Mouse (Mus musculus): Measurements from ENCODE around the gene Ptk6. TPM values are rescaled to one million over a fixed set of nuclear protein-coding genes. Genes with fewer than 3 reads are reported as not detected.

The Ptk6 gene
- under 1 TPM in 1 of 2 experiments, not detected in 1; 0.10 TPM for total RNA-seq (2021)
- long read RNA-seq, experiment 1 = 0 reads
- long read RNA-seq, experiment 2 = 0 reads

DNA sequence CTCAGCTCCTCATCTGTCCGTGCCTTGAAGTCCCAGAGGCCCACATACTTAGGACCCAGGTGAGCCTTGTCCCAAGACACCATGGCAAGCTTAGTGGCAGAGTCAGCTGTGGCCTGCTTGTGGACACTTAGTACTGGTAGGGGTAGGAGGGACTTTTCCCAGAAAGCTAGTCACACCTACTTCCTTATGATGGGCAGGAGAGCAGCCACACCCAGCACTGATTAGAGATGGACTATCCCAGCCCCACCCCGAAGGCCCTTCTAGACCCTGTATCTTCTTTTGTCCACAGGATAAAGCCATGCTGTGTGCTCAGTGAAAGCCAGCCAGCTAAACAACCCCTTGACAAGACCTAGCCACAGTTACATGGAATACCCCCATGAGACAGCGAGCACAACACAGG lies at the start of gene Ptk6:
Gene Ptk6 (minus strand): TSS at position 368 of the 400 bp plus-strand sequence.
- DNase-seq (ENCODE audit: low spot score in 2 of 2) = no peak

DNA sequence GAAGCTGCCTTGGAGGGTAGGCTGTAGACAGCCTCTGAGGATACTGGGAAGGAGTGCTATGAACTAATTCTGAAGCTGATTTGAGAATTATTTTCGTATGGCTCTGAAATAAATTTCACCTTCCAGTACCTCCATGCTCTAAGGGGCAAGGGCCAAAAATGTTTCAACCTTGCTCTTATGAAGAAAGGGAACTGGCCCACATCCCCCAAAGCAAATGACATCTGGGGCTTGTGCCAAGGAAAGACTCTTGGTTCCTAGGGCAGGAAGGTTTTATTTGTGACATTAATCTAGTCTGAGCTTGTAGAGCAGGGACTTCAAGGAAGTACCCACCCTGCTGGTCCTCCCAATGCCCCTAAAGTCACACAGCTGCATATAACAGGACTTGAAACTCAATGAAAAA lies 49.3 kb upstream of the Ptk6 start:
- DNase-seq (ENCODE audit: low spot score in 2 of 2) = no peak

DNA sequence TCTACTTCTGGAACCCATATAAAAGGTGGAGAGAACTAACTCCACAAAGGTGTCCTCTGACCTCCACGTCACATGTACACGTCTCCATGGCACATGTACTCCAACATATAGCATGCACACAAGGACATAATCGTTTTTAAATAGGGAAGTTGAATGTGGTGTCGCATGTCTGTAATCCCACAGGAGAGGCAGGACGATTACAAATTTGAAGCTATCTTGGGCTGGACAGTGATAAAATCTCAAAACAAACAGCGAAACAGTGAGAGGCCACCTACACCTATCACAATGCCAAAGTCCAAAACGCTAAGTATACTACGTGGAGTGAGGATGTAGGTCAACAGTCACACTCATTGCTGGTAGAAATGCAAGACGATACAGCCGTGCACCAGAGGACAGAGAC lies 46.6 kb upstream of the Ptk6 start:
- no peak for DNase-seq (ENCODE audit: low spot score in 2 of 2)

DNA sequence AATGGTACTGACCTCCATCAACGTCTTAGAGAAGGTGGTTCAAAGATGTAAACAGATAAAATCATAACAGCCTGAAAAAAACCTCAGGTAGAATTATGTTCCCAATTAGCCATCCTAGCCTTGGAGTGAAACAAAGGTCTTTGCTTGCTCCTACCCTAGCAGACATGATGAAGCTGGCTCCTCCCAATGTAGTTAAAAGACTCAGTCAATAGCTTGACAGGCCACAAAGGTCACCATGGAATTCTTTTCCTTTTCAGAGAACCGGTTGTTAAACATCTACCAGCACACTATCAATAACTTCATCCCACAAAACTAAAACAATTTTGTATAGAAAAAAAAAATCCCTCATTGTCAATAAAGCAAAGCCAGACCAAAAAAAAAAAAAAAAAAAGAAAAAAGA lies 42.4 kb upstream of the Ptk6 start:
- DNase-seq (ENCODE audit: low spot score in 2 of 2) = no peak

DNA sequence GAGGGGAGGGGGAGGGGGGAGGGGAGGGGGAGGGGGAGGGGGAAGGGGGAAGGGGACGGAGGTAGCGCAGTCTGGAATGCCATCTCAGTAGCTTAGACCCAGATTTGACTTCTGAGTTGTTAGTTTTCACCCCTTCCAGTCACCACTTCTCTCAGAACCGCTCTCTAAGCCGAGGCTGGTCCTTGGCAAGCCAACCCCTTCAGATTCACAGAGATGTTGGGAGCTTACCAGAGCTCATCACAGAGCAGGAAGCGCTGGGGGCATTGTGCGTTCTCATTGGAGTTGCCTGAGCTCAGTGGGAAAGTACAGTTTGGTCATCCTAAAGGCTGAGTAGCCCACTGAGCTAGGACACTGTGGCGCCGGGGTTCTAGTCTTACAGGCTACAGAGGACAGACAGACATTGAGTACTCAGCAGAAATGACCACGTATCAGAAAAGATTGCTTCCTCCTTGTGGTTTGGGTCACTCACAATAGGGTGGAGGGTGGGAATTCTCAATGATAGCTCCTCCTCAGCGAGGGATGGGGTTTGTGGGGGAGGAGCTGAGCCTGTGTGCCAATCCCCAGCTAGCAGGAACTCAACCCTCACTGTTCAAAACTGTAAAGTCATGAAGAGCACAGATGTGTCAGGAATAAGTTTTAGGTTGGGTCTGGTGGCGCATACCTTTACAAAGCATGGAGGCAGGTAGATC lies 41.3 kb upstream of the Ptk6 start:
- no peak for DNase-seq (ENCODE audit: low spot score in 2 of 2)

DNA sequence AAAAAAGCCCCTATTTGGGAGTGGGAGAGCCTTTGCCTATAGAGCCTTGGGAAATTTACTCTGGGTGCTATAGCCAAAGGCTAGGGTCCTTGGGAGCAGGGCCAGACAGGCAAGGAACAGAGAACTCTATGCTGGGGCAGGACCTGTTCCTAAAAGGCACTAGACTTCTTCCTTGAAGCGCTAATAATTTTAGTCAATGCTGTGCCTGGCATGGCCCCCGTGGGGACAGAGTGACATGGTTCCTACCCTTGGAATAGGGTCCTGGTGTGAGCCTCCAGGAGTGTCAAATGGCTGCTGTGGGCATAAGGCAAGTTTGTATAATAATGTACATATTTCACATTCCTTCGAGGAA lies 39.7 kb upstream of the Ptk6 start:
- DNase-seq (ENCODE audit: low spot score in 2 of 2) = no peak

DNA sequence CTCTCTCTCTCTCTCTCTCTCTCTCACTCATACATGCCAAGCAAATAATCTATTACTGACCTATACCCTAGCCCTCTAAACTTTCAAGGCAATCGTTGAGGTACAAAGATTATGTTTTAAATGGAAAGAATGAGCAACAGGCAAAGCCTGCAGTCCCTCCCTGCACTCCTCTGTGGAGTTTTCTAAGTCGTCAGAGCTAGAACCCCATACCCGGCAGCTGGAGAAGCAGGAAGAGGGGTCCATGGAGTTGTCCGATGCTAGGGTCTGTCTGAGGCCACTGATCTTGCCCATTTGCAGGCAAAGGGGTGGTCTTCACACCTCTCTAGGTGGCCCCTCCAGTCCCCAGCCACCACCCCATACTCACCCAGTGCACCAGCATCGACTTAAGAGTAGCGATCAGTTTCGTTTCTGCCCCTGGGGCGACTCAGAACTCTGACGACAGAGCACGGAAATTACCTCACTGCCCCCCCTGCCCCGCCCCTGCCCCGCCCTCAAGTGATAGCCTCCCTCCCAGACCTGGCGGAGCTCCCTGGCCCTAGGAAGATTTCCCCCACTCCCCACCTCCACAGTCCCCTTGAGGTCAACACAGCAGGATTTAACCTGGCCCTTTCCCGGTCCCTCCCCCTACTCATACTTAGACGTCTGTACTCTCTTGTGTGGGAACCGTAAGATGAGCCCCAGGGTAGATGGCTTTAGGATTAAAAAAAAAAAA lies 39.2 kb upstream of the Ptk6 start, which contains the start of gene Helz2:
Gene Helz2 (minus strand): TSS at position 426 of the 712 bp plus-strand sequence.
- no peak for DNase-seq (ENCODE audit: low spot score in 2 of 2)

DNA sequence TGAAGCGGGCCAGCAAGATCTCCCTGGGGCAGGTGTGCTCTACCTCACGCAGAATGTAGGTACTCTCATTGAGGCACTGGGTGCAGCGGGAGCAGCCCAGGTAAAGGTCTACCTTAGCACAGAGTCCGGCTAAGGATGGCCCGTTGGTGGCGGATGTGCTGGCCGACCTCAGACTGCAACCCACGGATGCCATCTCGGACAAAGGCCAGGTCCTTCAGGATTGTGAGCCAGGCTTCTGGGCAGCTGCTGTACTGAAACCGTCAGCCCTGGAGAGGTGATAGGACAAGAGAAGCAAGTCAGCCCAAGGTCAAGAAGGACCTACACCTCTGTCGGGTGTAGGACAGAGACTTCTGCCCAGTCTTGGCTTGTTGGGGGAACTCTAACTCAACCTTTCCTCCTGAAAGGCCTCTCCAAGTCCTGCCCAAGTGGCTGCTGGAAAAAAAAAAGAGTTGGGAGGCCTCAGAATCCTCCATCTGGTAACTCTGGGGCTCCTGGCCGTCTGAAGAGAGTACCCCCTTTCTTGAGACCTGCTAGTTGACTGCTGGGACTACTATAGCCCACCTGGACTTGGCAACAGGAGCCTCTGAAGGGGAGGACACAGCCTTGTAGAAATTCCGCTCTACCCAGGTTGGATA lies 38.3 kb upstream of the Ptk6 start:
- no peak for DNase-seq (ENCODE audit: low spot score in 2 of 2)

DNA sequence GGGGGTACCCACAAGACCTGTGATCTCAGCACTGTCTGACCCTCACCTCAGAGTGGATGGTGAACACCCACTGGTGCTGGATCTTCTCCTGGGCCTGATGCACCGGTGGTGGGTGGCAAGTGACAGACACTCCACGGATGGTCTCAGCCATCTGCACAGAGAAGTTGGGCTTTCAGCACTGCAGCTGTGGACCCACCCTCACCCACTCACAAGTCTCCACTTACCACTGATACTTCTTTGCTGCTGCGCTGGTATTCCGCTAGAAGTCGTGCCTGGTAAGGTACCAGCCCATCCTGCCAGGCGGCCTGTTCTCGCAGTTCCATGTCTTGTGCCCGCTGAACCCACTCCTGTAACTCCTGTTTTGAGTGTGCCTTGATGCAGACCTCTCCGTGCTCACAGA lies 36.7 kb upstream of the Ptk6 start:
- DNase-seq (ENCODE audit: low spot score in 2 of 2) = no peak

DNA sequence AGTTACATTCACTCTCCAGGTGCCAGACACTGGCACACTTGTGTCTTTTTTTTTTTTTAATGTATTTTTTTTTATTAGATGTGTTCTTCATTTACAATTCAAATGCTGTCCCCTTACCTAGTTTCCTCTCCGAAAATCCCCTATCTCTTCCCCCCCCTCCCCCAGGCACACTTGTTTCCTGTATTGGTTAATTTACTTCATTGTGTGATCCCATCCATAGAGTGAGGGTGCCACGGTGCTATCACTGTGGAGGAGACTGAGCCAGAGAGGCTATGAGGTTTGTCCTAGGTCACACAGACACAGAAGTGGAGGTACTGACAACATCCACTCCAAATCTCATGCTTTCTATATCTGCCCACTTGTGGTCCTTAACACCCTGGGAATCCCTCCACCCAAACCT lies 36.3 kb upstream of the Ptk6 start:
- no peak for DNase-seq (ENCODE audit: low spot score in 2 of 2)

DNA sequence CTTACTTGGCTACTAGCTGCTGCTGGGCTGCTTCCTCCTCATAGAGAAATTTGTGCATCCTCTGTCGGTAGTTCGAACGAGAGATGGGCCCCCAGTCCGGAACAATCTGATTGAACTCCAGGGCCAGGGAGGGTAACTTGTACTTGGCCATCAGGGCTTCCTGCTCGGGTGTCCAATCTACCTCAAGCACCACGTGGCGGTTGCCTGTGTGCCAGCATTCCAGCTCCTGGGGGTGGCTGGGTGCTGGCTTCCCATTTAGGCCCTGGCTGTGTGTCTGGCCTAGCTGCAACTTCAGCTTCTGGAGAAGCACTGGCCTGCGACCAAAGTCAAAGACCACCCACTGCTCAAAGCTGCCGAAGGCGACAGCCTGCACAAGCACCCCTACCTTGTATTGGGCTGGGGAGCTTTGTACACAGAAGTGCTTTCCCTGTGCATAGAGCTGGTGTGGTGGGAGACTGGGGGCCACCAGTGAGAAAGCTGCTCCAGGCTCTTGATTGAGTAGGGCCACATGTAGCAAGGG lies 35.6 kb upstream of the Ptk6 start:
- DNase-seq (ENCODE audit: low spot score in 2 of 2) = no peak

DNA sequence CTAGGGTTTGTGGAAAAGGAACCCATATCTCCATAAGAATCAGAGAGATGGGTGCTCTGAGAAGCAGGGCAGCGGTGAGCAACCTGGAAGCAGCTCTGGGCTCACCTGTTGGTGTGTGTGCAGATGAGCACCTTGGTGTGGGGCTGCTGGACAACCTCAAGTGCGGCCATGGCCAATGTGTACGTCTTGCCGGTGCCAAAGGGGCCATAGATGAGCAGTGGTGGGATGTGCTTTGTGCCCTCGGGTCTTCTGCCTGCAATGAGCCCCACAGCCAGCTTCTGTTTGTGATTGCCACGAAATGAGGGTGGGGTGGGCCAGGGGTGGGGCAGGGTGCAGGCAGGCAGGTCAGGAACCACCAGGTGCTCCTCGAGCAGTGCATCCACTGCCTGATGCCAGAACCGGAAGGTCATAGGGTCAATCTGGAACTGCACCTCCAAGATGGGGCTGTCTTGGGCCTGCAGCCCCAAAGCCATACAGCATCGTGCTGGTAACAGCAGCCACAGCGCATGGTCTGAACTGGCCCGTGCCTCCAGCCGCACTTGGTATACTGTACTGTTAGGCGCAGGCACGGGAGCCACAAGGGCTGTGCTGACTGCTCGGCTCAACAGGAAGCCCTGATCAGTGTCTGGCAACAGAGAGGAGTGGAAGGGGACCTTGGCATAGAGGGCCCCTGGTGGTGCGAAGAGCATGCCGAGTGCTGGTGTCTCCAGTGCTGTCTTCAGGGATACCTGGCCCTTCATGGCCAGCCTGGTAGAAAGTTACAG lies 34.8 kb upstream of the Ptk6 start:
- no peak for DNase-seq (ENCODE audit: low spot score in 2 of 2)

DNA sequence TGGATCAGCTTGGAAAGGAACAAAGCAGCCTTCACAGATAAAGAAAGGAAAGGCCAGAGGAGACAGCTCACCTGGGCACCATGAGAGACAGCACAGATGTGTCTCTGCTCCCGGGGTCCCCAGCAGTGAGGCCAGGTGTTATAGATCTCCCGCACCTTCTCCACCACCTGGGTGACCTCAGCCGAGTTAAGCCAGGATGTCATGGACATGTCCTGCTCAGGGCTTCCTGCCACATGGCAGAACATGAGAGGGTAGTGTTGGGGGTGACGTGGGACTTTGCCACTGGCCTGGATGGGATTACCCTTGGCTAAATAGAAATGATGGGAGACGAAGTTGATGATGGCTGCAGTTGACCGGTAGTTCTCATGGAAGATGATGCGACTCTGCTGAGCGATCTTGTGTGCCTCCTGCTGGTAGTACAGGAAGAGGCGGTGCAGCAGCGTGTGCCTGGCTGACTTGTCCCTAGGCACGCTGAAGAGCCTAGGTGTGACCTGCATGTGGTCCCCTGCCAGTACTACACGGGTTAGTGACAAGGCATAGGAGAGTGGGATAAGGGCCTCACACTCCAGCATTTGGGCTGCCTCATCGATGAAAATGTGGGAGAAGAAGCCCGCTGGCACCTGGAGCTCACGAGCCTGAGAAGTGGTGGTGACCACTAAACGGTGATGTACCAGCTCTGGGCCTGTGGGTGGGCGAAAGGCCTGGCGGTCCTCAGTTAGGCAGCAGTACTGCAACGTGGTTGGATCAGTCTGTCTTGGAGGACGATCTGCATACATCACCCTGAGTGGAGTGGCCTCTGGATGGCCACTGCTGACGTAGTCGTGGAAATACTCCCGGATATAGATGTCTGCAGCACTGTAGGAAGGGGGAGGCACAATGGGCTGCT lies 33.3 kb upstream of the Ptk6 start:
- no peak for DNase-seq (ENCODE audit: low spot score in 2 of 2)

DNA sequence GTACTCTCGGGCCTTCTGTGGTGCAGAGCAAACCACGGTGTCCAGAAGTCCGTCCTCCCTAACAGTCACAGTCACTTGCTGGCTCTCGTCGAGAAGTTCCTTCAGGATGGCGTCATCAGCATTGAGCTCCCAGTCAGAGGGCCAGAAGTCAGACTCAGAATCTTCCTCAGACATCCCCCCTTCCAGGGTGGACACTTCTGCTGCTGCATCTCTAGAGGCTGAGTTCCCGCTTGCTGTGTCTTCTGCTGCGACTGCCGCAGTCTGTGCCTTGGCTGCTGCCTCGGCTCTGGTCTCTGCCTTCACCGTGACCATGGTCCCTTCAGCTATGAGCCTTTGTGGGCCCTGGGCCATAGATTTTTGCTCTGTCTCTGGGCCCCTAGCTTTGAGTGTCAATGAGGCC lies 32.1 kb upstream of the Ptk6 start:
- DNase-seq (ENCODE audit: low spot score in 2 of 2) = no peak

DNA sequence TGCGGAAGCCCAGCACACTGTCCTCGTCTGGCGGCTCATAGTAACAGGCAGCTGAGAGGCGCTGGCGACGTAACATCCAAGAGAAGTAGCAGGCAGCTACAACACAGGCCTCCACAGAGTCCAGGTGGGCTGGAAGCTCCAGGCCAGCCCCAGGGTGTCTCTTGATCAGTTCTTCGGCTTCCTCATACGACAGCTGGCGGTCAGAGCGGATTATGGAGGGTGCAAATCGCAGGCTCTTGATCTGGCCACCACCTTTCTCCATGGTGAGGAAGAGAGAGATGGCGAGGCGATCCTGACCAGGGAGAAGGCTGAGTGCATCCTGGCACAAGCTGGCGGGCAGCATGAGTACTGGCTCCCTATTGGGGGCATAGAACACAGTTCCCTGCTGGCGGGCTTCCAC lies 30.9 kb upstream of the Ptk6 start:
- no peak for DNase-seq (ENCODE audit: low spot score in 2 of 2)

DNA sequence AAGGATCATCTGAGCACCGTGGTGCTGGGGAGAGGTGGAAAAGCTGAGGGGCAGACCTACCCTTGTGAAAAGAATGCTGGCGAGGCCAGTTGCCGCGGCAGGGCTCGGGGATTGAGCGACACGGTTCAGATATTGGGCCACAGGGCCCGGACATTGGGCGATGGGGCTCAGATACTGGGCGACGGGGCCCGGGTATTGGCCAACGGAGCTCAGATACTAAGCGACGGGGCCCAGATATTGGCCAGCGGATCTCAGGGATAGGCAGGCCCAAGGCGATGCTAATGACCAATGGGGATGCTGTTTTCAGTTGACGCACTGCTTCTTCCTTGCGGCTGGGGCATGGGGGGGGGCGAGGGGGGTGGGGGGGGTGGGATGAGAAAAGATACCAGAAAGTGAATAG lies 28.6 kb upstream of the Ptk6 start:
- no peak for DNase-seq (ENCODE audit: low spot score in 2 of 2)

DNA sequence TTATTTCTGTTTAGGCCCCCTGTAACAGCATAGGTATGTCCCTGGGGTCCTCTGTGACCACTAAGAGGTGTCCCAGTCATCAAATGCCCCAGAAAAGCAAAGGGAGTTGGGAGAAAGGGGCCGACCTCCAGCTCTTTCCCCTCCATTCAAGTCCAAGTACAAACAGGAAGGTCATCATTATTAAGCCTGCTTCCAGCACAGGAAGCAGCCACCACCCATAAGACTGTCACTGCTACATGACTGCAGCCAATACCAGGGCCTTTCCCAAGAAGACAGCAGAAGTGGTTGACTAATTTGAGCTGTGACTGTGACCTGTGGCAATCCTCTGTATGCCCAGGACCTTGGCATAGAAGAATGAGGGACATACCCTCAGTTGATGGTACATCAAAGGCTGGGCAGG lies 25.7 kb upstream of the Ptk6 start:
- no peak for DNase-seq (ENCODE audit: low spot score in 2 of 2)

DNA sequence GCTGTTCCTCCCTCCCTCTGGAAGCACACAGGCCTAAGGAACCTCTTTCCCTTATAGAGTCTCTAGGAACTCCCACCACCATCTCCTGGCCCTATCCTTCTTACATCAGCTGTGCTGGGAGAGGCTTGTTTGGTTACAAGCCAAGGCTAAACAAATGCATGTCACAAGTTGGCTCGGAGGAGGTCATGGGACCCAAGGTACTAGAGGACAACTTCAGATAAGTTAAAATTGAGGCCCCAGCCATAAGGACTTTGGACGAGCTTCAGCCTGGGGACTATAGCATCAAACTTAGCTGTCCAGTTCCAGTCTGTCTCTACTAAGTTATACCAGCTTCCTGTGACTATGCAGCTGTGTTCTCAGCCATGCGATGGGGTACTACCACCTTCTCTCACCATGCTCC lies 24.5 kb upstream of the Ptk6 start:
- no peak for DNase-seq (ENCODE audit: low spot score in 2 of 2)

DNA sequence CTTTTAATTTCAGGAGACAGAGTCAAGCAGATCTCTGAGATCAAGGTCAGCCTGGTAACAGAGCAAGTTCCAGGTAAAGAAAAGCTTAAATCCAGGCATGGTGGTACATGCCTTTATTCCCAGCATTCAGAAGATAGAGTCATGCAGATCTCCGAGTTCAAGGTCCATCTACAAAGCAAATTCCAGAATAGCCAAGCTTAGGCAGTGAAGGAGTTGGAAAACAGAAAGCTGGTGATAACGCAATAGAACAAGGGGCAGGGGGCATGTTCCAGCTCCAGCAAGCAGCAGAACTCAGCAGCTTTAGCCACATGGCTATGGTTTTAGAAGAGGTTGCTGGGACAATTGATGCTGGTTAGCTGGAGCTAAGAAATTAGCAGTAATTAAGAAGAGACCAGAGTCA lies 22.4 kb upstream of the Ptk6 start:
- DNase-seq (ENCODE audit: low spot score in 2 of 2) = no peak

DNA sequence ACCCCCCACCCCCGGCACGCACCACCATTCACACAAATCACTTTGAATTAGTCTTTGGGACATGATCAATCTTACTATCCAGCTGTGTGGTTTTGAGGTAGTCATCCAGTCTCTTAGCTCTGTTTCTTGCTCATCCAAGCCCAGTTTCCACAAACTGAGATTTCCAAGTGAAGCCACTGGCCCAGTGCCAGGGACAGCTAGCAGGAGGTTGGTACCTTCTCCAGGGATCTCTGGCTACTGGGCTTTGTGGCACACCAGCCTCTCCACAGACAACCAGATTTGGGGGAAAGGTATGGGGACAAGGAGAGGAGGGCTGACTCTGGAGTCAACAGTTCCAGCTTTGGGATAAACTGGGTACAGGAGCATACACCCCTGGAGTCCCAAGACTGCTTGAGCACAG lies 17.8 kb upstream of the Ptk6 start:
- DNase-seq (ENCODE audit: low spot score in 2 of 2) = no peak

Data from gastrocnemius, postnatal 4 days (tissue).